Mouse (Mus musculus): ENCODE results near the gene Kdm2b. TPM values are rescaled to one million over a fixed set of nuclear protein-coding genes. Genes with fewer than 3 reads are reported as not detected.

The Kdm2b gene
- total and polyA plus RNA-seq, 3 experiments, result 29.2 to 48.9 TPM; not detected in 1

- TF ChIP-seq ELF1 (IDR thresholded peaks at IDR 0.05; ENCODE audit: low read depth, low read length), result 0 out of 2 replicates have a peak, but pooled peaks have one; percentile 16
- TF ChIP-seq CHD1 (IDR thresholded peaks at IDR 0.05; ENCODE audit: low read depth, low read length), result no peak
- no peak for TF ChIP-seq E2F4 (IDR thresholded peaks at IDR 0.05; ENCODE audit: borderline replicate concordance, low read depth, low read length)
- TF ChIP-seq SMC3 (IDR thresholded peaks at IDR 0.05; ENCODE audit: low read depth, low read length), result no peak
- no peak for TF ChIP-seq GABPA (IDR thresholded peaks at IDR 0.05; ENCODE audit: low read depth, low read length)
- TF ChIP-seq POLR2AphosphoS5 (IDR thresholded peaks at IDR 0.05; ENCODE audit: borderline replicate concordance, low read depth, low read length), result no peak
- TF ChIP-seq BHLHE40 (IDR thresholded peaks at IDR 0.05; ENCODE audit: borderline replicate concordance, low read depth, low read length), result no peak
- no peak for TF ChIP-seq ETS1 (IDR thresholded peaks at IDR 0.05; ENCODE audit: low read depth, low read length)
- TF ChIP-seq EP300 (IDR thresholded peaks at IDR 0.05; ENCODE audit: low read depth in 1 of 2, low read length in 2 of 2), result no peak
- TF ChIP-seq MXI1 (IDR thresholded peaks at IDR 0.05; ENCODE audit: low read depth, low read length), result peak; percentile 39; the same call in 1 of the 2 replicates
- no peak for TF ChIP-seq NRF1 (IDR thresholded peaks at IDR 0.05; ENCODE audit: insufficient read depth, low read depth, low read length, poor library complexity, severe bottlenecking)
- no peak for TF ChIP-seq POLR2AphosphoS2 (IDR thresholded peaks at IDR 0.05; ENCODE audit: low read length)
- TF ChIP-seq TBP (IDR thresholded peaks at IDR 0.05; ENCODE audit: low read depth, low read length), result no peak
- TF ChIP-seq RAD21 (IDR thresholded peaks at IDR 0.05; ENCODE audit: low read depth, low read length), result no peak
- peak; percentile 93 for TF ChIP-seq ZNF384 (IDR thresholded peaks at IDR 0.05; ENCODE audit: low read depth, low read length)
- TF ChIP-seq ZC3H11A (IDR thresholded peaks at IDR 0.05; ENCODE audit: low read depth, low read length), result no peak
- TF ChIP-seq RCOR1 (IDR thresholded peaks at IDR 0.05; ENCODE audit: low read depth, low read length), result no peak
These were observed 90.5 kb downstream of the Kdm2b start (continued) for GRCm38 (mm10) chr5:122898963-122899776.

GRCm38 (mm10) chr5:122898153-122898552 is 91.5 kb downstream of the Kdm2b start:
- H3K4me3 ChIP-seq (ENCODE audit: control insufficient read depth in 1 of 2, insufficient read depth in 1 of 2, low read depth in 2 of 2, low read length in 2 of 2), result no peak overlapping the region
- no peaks in the 10 kb centered on the region for H3K9me3 ChIP-seq (replicated peaks; ENCODE audit: insufficient read depth, low read length)
- H3K36me3 ChIP-seq (ENCODE audit: control insufficient read depth in 1 of 2, insufficient read depth in 2 of 2, low read length in 2 of 2), result peaks cover 0 to 25% of the 10 kb centered on the region in 2 experiments; a peak in 2 of 4 replicates
- TF ChIP-seq CHD1 (IDR thresholded peaks at IDR 0.05; ENCODE audit: low read depth, low read length) (no peak), POLR2AphosphoS2 (IDR thresholded peaks at IDR 0.05; ENCODE audit: low read length) (no peak), E2F4 (IDR thresholded peaks at IDR 0.05; ENCODE audit: borderline replicate concordance, low read depth, low read length) (no peak), MAX (IDR thresholded peaks at IDR 0.05; ENCODE audit: low read length) (no peak), SIN3A (IDR thresholded peaks at IDR 0.05; ENCODE audit: low read length) (no peak), ETS1 (IDR thresholded peaks at IDR 0.05; ENCODE audit: low read depth, low read length) (no peak), POLR2AphosphoS5 (IDR thresholded peaks at IDR 0.05; ENCODE audit: borderline replicate concordance, low read depth, low read length) (no peak), RCOR1 (IDR thresholded peaks at IDR 0.05; ENCODE audit: low read depth, low read length) (no peak), MXI1 (IDR thresholded peaks at IDR 0.05; ENCODE audit: low read depth, low read length) (no peak), CTCF (IDR thresholded peaks at IDR 0.05 in 2 of 3, conservative IDR thresholded peaks at IDR 0.05 in 1 of 3; ENCODE audit: control insufficient read depth in 1 of 3, insufficient read depth in 1 of 3, low read depth in 2 of 3, low read length in 3 of 3, poor library complexity in 1 of 3, severe bottlenecking in 1 of 3) (no peak), GABPA (IDR thresholded peaks at IDR 0.05; ENCODE audit: low read depth, low read length) (no peak), TBP (IDR thresholded peaks at IDR 0.05; ENCODE audit: low read depth, low read length) (no peak), MAZ (IDR thresholded peaks at IDR 0.05; ENCODE audit: low read depth, low read length) (no peak), BHLHE40 (IDR thresholded peaks at IDR 0.05; ENCODE audit: borderline replicate concordance, low read depth, low read length) (no peak), RAD21 (IDR thresholded peaks at IDR 0.05; ENCODE audit: low read depth, low read length) (no peak), NELFE (IDR thresholded peaks at IDR 0.05; ENCODE audit: low read depth, low read length) (no peak), EP300 (IDR thresholded peaks at IDR 0.05; ENCODE audit: low read depth in 1 of 2, low read length in 2 of 2) (no peak), MEF2A (IDR thresholded peaks at IDR 0.05; ENCODE audit: extremely low read depth, insufficient replicate concordance, low read depth, low read length, poor library complexity, severe bottlenecking) (no peak), ZKSCAN1 (IDR thresholded peaks at IDR 0.05; ENCODE audit: low read depth, low read length) (no peak)
- peaks cover 8 to 27% of the 10 kb centered on the region in 2 experiments for H3K4me1 ChIP-seq (ENCODE audit: control insufficient read depth in 1 of 2, insufficient read depth in 2 of 2, low read length in 2 of 2)
- no peak for DNase-seq (ENCODE audit: low read depth, low spot score)
- no peaks in the 10 kb centered on the region for H3K27me3 ChIP-seq (ENCODE audit: control insufficient read depth in 1 of 2, insufficient read depth in 2 of 2, low read length in 2 of 2)
- peaks cover 27% of the 10 kb centered on the region for H3K79me2 ChIP-seq (ENCODE audit: control insufficient read depth, insufficient read depth, low read length, poor library complexity)
- no peak overlapping the region for H3K27ac ChIP-seq (ENCODE audit: control insufficient read depth, low read depth, low read length)
- H3K9ac ChIP-seq (ENCODE audit: control insufficient read depth, low read depth, low read length, poor library complexity, severe bottlenecking), result no peak overlapping the region; the same call in 1 of the 2 replicates

All from MEL (cell line).